Mouse (Mus musculus): Measurements from ENCODE around the gene Gm16430.
"Not testable (repeated sequence)": the region's sequence is repeated elsewhere in the genome, so short reads cannot be mapped to it uniquely, and the experiment has no call there.

The Gm16430 gene

GRCm38 (mm10) chrX:54621911-54622310, at the start of gene Gm16430:
TSS of gene Gm16430 (plus strand) at chrX:54622211.
- not testable (repeated sequence) for DNase-seq (ENCODE audit: low spot score)

Measured in ovary, postnatal 14 days (tissue).